Mouse (Mus musculus) kidney, embryonic 14.5 days (tissue): ENCODE results near the gene Eef1e1. TPM values are rescaled to one million over a fixed set of nuclear protein-coding genes. Genes with fewer than 3 reads are reported as not detected.

Experiments used
- ATAC-seq: fragments of 200-750 bp; cut with Nextera tagmentation; 2 replicates; pipeline ENCODE4 v1.8.0; 2017; ENCODE audit warnings: moderate number of reproducible peaks, mild to moderate bottlenecking, moderate TSS enrichment, moderate library complexity; ENCODE audit not compliant: low FRiP score, low TSS enrichment
- H3K27ac ChIP-seq: fragments of 300-500 bp; sonication (generic); 2 replicates; pipeline ENCODE4 v1.5.1; 2014; ENCODE audit warnings: low read depth, mild to moderate bottlenecking, low read length, moderate library complexity, mixed read lengths
- H3K27me3 ChIP-seq: fragments of 300-500 bp; sonication (generic); 2 replicates; pipeline ENCODE4 v1.6.1; 2014; ENCODE audit warnings: mild to moderate bottlenecking, low read length; ENCODE audit not compliant: control insufficient read depth, insufficient read depth
- H3K36me3 ChIP-seq: fragments of 300-500 bp; sonication (generic); 2 replicates; pipeline ENCODE4 v1.6.1; 2014; ENCODE audit warnings: low read length, mixed read lengths; ENCODE audit not compliant: control insufficient read depth, insufficient read depth
- H3K4me1 ChIP-seq: fragments of 300-500 bp; sonication (generic); 2 replicates; pipeline ENCODE4 v1.6.1; 2014; ENCODE audit warnings: low read length, mixed read lengths; ENCODE audit not compliant: control insufficient read depth, insufficient read depth
- H3K4me2 ChIP-seq: fragments of 300-500 bp; sonication (generic); replicated peaks from 2 replicates; pipeline ENCODE4 v1.6.1; 2014; ENCODE audit warnings: low read depth, mild to moderate bottlenecking, low read length
- H3K4me3 ChIP-seq: fragments of 300-500 bp; sonication (generic); 2 replicates; pipeline ENCODE4 v1.5.1; 2014; ENCODE audit warnings: mild to moderate bottlenecking, low read length
- H3K9ac ChIP-seq: fragments of 300-500 bp; sonication (generic); 2 replicates; pipeline ENCODE4 v1.6.1; 2014; ENCODE audit warnings: low read depth, mild to moderate bottlenecking, low read length, moderate library complexity
- H3K9me3 ChIP-seq: fragments of 300-500 bp; sonication (generic); 2 replicates; pipeline ENCODE4 v1.6.1; 2016; ENCODE audit warnings: low read length; ENCODE audit not compliant: control insufficient read depth
- WGBS: fragments of 180-500 bp; shearing (Covaris S2); extraction: QIAGEN DNeasy Blood & Tissue Kit; methylation state at CpG from one replicate; pipeline ENCODE4 v1.1.7; 2014; 5-methylcytosine and 5-hydroxymethylcytosine counted together
- polyA plus RNA-seq: library from polyadenylated mRNA; unstranded; fragments of >200 nt; fragmentation: Nextera tagmentation; extraction: Ambion mirVana; gene quantifications from 2 replicates; pipeline ENCODE4 v1.2.1, GENCODE M21; 2014

The Eef1e1 gene
- polyA plus RNA-seq, 1 experiment from 2014 or later = 65.5 TPM

DNA sequence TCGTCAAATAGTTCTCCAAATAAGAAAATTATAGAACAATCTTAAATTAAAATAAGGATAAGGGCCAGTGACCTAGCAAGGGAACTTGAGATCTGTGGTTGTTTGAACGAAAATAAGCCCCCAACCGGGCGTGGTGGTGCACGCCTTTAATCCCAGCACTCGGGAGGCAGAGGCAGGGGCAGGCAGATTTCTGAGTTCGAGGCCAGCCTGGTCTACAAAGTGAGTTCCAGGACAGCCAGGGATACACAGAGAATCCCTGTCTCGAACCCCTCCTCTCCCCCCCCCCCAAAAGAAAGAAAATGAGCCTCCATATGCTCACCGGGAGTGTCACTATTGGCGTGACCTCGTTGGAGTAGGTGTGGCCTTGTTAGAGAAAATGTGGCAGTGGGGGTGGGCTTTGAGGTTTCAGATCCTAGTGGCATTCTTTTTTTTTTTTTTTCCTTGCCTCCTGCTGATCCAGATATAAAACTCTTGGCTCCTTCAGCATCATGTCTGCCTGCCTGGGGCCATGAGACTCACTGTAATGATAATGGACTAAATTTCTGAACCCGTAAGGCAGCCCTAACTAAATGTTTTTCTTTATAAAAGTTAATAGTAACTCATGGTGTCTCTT is 772 bp upstream of the Eef1e1 start:
- peaks cover 14% of the 10 kb centered on the region for H3K36me3 ChIP-seq
- ATAC-seq = no peak
- no peak overlapping the region for H3K9ac ChIP-seq
- WGBS = 88% methylated on average over 12 of the region's 12 CpGs
- H3K4me2 ChIP-seq = no peak overlapping the region
- H3K27me3 ChIP-seq = no peaks in the 10 kb centered on the region
- H3K9me3 ChIP-seq = no peaks in the 10 kb centered on the region
- H3K4me3 ChIP-seq = no peak overlapping the region
- no peak overlapping the region for H3K27ac ChIP-seq
- 0 out of 2 replicates have a peak, but pooled peaks cover 8% of the 10 kb centered on the region for H3K4me1 ChIP-seq

DNA sequence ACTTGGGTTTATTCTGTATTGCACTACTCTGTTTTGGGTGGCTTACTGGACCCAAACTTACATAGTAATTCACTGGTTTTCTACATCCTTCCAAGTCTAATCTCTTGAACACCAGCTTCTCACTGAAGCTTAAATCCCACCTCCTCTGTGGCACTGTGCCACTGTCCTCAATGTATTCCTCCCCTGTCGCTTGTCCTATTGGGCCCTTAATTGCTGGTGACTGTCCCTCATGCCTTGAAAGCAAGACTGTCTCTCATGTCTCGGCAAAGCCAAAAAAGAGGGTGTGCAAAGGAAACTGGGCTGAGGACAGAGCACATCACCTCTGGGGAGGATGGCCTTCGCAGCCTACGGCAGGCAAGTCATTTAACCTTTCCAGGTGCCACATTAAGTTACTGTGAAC is 993 bp downstream of the Eef1e1 start:
- Histone ChIP-seq H3K4me1 (0 out of 2 replicates have a peak, but pooled peaks cover 8% of the 10 kb centered on the region), H3K27me3 (no peaks in the 10 kb centered on the region), H3K9ac (peak overlapping the region; percentile 83), H3K4me3 (peak overlapping the region; percentile 64), H3K27ac (no peak overlapping the region), H3K36me3 (peaks cover 32% of the 10 kb centered on the region), H3K9me3 (no peaks in the 10 kb centered on the region), H3K4me2 (peak overlapping the region; percentile 54)
- 22% methylated on average over 4 of the region's 4 CpGs for WGBS
- no peak for ATAC-seq

DNA sequence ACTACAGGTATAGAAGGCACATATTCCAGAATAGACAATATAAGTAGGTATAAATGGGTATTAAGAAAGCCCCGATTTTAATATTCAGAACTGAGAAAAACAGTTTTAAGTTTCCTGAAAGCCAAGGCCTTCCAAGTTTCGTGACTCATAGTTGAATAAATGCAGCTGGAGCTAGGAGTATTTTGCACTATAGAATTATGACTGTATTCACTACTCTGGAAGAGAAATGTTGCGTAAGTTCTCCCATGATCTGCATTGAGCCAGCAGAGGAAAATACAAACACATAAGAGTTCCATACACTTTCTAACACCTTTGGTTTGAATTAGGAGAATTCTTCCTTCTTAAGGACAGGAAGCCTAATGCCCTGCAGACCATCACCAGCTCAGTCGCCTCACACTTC is 8.6 kb downstream of the Eef1e1 start:
- Histone ChIP-seq H3K4me2 (no peak overlapping the region), H3K9me3 (no peaks in the 10 kb centered on the region), H3K4me3 (no peak overlapping the region), H3K27ac (no peak overlapping the region), H3K27me3 (no peaks in the 10 kb centered on the region), H3K4me1 (no peaks in the 10 kb centered on the region), H3K36me3 (peaks cover 90% of the 10 kb centered on the region), H3K9ac (no peak overlapping the region)
- WGBS = 87% methylated on average over 4 of the region's 4 CpGs
- ATAC-seq = no peak

DNA sequence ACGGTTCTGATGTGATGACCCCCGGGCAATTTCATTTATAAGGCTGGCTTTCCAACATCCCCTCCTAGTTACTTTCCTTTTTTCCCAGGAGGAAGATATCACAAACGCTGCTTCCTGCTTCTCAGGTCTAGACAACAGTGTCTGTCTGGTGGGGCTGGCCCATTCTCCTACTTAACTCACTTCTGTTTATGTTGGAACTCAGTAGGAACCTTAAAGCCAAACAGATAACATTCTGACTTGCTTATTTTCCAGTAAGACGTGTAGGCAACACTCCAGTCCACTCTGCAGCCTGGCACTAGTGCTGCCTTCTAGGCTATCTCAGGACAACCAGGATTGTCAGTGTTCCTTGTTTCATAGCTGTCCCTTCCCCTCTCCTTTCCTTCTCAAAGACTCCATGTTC is 9.8 kb downstream of the Eef1e1 start:
- no peak overlapping the region for H3K4me2 ChIP-seq
- H3K9ac ChIP-seq = no peak overlapping the region
- ATAC-seq = no peak
- no peak overlapping the region for H3K27ac ChIP-seq
- H3K4me3 ChIP-seq = no peak overlapping the region
- H3K27me3 ChIP-seq = no peaks in the 10 kb centered on the region
- peaks cover 90% of the 10 kb centered on the region for H3K36me3 ChIP-seq
- 86% methylated on average over 4 of the region's 4 CpGs for WGBS
- H3K4me1 ChIP-seq = no peaks in the 10 kb centered on the region
- H3K9me3 ChIP-seq = no peaks in the 10 kb centered on the region

DNA sequence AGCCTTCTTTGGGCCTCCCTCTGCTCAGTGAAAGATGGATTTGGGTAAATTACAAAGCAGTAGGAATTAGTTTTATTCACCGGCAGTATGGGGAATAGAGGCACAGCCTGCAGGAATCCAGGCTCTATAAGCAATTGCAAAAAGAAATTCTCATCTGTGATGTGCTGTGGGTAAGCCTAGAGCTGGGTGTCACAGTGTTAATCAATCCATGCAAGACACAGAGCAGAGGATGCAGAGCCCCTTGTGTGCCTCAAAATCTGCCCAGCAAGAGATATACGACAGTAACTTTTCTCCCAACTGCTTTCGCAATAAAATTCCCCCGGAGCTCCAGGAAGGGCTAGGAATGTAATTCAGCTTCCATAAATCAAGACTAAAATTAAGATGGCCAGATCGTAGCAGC is 17.4 kb downstream of the Eef1e1 start:
- no peaks in the 10 kb centered on the region for H3K4me1 ChIP-seq
- no peaks in the 10 kb centered on the region for H3K9me3 ChIP-seq
- H3K4me3 ChIP-seq = no peak overlapping the region
- H3K9ac ChIP-seq = no peak overlapping the region
- no peak overlapping the region for H3K27ac ChIP-seq
- H3K36me3 ChIP-seq = peaks cover 27% of the 10 kb centered on the region
- no peak overlapping the region for H3K4me2 ChIP-seq
- no peaks in the 10 kb centered on the region for H3K27me3 ChIP-seq
- no peak for ATAC-seq
- 43% methylated on average over 5 of the region's 5 CpGs for WGBS

DNA sequence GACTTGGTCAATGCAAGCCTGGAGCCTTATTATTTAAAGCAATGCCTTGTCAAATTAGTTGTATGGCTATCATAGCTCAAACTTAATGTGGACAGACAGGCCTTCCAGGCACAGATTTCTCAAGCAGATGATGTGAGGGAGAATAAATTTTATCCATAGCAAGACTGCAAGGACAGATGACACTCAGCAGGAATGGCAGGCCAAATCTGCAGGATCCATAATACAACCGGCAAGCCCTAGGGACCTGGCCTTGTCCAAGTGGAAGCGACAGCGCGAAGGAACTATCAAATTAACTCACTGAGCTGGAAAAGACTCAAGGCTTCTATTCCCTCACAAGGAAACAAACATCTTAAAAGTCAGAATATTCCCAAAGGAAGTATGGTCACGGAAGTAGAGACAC is 17.9 kb downstream of the Eef1e1 start:
- ATAC-seq = no peak
- Histone ChIP-seq H3K9ac (no peak overlapping the region), H3K4me2 (no peak overlapping the region), H3K36me3 (peaks cover 24% of the 10 kb centered on the region), H3K27me3 (no peaks in the 10 kb centered on the region), H3K27ac (no peak overlapping the region), H3K9me3 (no peaks in the 10 kb centered on the region), H3K4me1 (no peaks in the 10 kb centered on the region), H3K4me3 (no peak overlapping the region)
- WGBS = 78% methylated on average over 5 of the region's 5 CpGs

DNA sequence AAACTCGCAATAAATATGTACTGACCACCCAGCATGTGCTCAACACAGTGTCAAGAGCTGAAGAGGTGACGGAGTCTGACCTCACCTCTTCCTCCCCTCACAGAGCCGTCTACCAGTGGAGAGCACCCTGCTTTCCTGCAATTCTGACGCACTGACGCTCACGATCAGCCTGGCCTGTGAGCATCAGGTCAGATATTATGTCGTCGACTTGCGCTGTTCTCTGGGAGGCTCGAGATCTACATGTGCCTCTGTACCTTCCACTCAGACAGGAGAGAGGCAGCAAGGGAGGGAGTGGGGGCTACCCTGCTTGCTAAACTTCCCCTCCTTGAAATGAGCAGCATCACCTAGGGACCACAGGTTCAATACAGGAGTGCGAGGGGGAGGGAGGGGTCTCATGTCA is 20.2 kb downstream of the Eef1e1 start:
- WGBS = 73% methylated on average over 11 of the region's 11 CpGs
- Histone ChIP-seq H3K4me1 (0 out of 2 replicates have a peak, but pooled peaks cover 5% of the 10 kb centered on the region), H3K27me3 (no peaks in the 10 kb centered on the region), H3K36me3 (peaks cover 4% of the 10 kb centered on the region), H3K9me3 (no peaks in the 10 kb centered on the region), H3K27ac (no peak overlapping the region), H3K9ac (no peak overlapping the region), H3K4me3 (no peak overlapping the region), H3K4me2 (no peak overlapping the region)
- no peak for ATAC-seq

DNA sequence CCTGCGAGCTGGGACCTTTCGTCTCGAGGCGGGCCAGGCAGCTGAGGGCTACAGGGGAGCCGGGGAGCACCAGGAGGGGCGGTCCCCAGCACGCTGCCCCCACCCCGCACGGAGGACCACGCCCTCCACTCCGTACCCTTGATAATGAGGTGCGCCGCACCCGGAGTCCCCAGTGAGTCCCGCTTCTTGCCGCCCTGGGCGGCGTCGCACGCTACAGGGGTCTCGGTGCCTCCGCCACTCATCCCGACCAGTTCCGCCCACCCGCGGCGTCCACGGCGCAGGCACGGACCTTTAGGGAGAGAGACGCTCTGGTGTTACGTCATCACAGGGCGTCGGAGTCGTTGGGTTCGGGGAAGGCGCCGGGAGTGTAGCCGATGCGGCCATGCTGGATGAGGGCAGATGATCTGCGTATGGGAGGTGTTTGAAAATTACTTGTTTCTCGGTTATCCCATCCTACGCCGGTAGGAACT is 24.0 kb downstream of the Eef1e1 start, which contains the start of gene Bloc1s5:
Gene Bloc1s5, minus strand, starts transcription at position 310 of the 470 bp plus-strand sequence.
- WGBS = under 1% methylated on average over 44 of the region's 44 CpGs
- peak; percentile 97 for ATAC-seq
- Histone ChIP-seq H3K9ac (peak within 1 kb of the TSS; percentile 76), H3K4me2 (peak within 1 kb of the TSS; percentile 72), H3K27me3 (no peaks in the 10 kb centered on the region), H3K9me3 (no peaks in the 10 kb centered on the region), H3K27ac (peak within 1 kb of the TSS; percentile 62), H3K4me1 (0 out of 2 replicates have a peak, but pooled peaks cover 5% of the 10 kb centered on the region), H3K4me3 (peak within 1 kb of the TSS; percentile 86), H3K36me3 (no peaks in the 10 kb centered on the region; the same call in 1 of the 2 replicates)

DNA sequence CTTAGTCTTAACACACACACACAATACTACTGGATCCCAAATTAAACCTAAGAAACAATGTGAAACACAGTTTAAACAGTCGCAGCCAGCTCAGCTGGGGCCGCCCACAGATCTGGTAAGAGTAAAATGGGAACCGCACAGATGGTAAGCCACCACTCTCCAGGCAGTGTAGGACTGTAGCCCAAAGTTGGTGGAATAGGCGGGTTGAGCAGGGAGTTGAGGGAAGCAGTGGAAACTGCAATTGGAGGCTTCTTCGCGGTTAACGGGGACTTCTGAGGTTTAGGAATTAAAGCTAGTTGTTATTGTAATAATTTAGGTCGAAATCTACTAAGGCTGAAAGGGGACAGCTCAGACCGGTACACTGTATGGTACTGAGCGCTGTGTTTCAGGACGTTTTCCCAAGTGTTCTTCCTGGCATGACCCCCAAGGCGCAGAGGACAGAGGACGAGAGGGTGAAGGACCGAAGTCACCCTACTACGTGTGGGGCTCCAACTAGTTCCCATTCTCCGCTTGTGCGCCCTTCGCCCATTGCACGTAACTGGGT is 24.5 kb downstream of the Eef1e1 start:
- peak overlapping the region; percentile 86 for H3K4me3 ChIP-seq
- H3K9ac ChIP-seq = peak overlapping the region; percentile 76
- H3K27me3 ChIP-seq = no peaks in the 10 kb centered on the region
- H3K4me2 ChIP-seq = peak overlapping the region; percentile 72
- H3K36me3 ChIP-seq = no peaks in the 10 kb centered on the region; the same call in 1 of the 2 replicates
- 0 out of 2 replicates have a peak, but pooled peaks cover 5% of the 10 kb centered on the region for H3K4me1 ChIP-seq
- no peaks in the 10 kb centered on the region for H3K9me3 ChIP-seq
- peak; percentile 71 for ATAC-seq
- peak overlapping the region; percentile 62 for H3K27ac ChIP-seq
- 1% methylated on average over 19 of the region's 19 CpGs for WGBS
